Mouse (Mus musculus): ENCODE results near the gene Casz1.

- no peak for TF ChIP-seq POLR2A (IDR thresholded peaks at IDR 0.05; ENCODE audit: insufficient read depth, low read depth, low read length)
- no peak for TF ChIP-seq CTCF (IDR thresholded peaks at IDR 0.05)
- TF ChIP-seq EP300 (IDR thresholded peaks at IDR 0.05; ENCODE audit: insufficient read depth, low read depth, low read length), result no peak
These were observed 68.1 kb downstream of the Casz1 start for GRCm38 (mm10) chr4:148872372-148872771.

Data from heart, adult 2 months (tissue).